Mouse (Mus musculus) testis, adult 10 weeks (tissue): ENCODE data around the gene Mmp20. TPM values are rescaled to one million over a fixed set of nuclear protein-coding genes. Genes with fewer than 3 reads are reported as not detected.

ENCODE experiments used
- polyA plus RNA-seq: library from polyadenylated mRNA; stranded (reverse); fragments of 350-450 nt; fragmentation: Illumina TruSeq; extraction: RNeasy Lipid Tissue Mini Kit (QIAGEN cat#74804); gene quantifications from one replicate; pipeline ENCODE4 v1.2.3, GENCODE M21; 2014; ENCODE audit warnings: low read depth, low replicate concordance

Mmp20 gene
- polyA plus RNA-seq = not detected

DNA sequence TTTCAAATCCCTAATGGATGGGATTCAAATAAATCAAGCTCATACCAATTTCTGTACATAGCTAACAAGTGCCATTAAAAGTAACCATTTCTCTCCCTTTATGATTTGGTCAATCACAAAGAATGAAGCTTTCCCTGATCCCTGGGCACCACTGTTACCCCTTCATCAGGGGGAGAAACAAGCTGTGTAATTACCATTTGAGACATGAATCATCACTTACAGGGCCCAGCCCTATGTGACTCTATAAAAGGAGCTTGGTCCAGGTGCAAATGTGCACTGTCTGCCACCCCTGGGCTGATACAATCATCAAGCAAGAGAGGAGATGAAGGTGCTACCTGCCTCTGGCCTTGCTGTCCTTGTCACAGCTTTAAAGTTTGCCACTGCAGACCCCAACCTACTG, at the start of gene Mmp20:
TSS of gene Mmp20 (plus strand) at position 301 of the 400 bp plus-strand sequence.

DNA sequence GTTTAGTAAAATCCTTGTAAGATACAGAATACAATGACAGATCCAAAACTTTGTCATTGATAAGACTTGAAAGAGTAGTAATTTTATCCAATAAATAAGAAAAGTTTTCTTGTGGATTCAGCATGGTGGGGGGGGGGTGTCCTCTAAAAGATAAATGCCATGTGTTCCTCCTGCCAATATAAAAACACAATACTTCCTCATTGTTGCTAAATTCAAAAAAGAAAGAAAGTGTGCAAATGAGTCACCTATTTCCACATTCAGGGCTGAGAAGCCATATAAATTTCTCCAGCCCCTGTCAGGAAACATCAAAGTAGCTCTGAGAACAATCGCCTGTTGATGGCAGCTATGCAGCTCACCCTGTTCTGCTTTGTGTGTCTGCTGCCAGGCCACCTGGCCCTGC, 63.8 kb downstream of the Mmp20 start, which contains the start of gene Mmp7:
TSS of gene Mmp7 (plus strand) at position 301 of the 400 bp plus-strand sequence.

Other genes starting within 250 kb of the Mmp20 start
- not detected for gene Mmp1b, start 240.2 kb upstream of the Mmp20 start, polyA plus RNA-seq
- gene Mmp3, start 182.4 kb upstream of the Mmp20 start, polyA plus RNA-seq = not detected
- not detected for gene Mmp10, start 125.9 kb upstream of the Mmp20 start, polyA plus RNA-seq
- gene Mmp8, start 69.8 kb upstream of the Mmp20 start, polyA plus RNA-seq = not detected
- gene Mmp27, start 56.8 kb upstream of the Mmp20 start, polyA plus RNA-seq = not detected
- 0.34 TPM for gene Mmp7, start 63.9 kb downstream of the Mmp20 start, polyA plus RNA-seq
- 65.1 TPM for gene Tmem123, start 135.8 kb downstream of the Mmp20 start, polyA plus RNA-seq
- 160 TPM for gene Birc2, start 208.8 kb downstream of the Mmp20 start, polyA plus RNA-seq
- gene Birc3, start 245.0 kb downstream of the Mmp20 start, polyA plus RNA-seq = 6.9 TPM